Comparison of ENCODE assay signal across 12 mouse cellular contexts in the genomic region with DNA sequence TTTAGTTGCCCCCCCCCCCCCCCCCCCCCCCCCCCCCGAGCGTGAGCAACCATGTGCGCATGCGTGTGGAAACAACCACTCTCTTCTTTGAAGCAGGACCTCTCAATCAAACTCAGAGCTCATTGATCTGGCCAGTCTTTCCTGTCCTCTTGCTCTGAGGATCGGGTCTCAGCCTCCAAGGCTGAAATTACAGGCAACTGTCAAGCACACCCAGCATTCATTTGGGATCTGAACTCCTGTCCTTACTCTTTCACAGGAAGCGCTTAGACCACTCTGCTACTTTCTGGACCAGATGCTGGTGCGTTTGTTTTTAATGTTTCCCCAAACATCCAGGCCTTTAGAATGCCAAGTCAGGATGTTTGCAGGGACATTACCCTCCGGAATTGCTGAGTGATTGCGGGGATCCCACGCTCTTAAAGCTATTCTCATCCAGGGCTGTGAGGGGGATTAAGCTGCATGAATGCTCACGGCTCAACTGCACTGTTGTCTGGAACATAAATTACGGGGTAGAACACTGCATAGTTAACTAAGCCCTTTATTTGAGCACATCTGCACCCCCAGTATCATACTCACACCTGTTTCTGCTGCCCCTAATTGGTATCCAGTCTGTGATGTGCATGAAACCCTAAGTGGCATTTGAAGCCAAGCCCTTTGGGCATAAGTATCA.
DNase-seq lines count a peak whose midpoint lies in the region; ATAC-seq lines count a peak whose summit lies in the region.
"Had no signal": no experiment of that assay in that cellular context is flagged by ENCODE, and none has a peak within 500 bp of the region (broad histone marks: within the 10 kb centered on the region; RNA-seq: fewer than 3 reads in every experiment).

No protein-coding gene starts in this region.

- H3K4me1 ChIP-seq in lung, embryonic 16.5 days (replicated peaks; ENCODE audit: control insufficient read depth, insufficient read depth, low read length), result peaks cover 9% of the 10 kb centered on the region
- no peaks in the 10 kb centered on the region for H3K4me1 ChIP-seq in forebrain, embryonic 11.5 days (replicated peaks; ENCODE audit: control insufficient read depth, insufficient read depth, low read length)
- H3K4me1 ChIP-seq in neural tube, embryonic 14.5 days (ENCODE audit: control insufficient read depth, insufficient read depth, low read length), result peaks cover 3% of the 10 kb centered on the region; the same call in 1 of the 2 replicates
- H3K4me1 ChIP-seq in liver, embryonic 12.5 days, result peaks cover 17% of the 10 kb centered on the region

- peak overlapping the region; percentile 69 for H3K27ac ChIP-seq in lung, embryonic 16.5 days (ENCODE audit: low read length)
- peak overlapping the region; percentile 77 for H3K27ac ChIP-seq in forebrain, embryonic 11.5 days (ENCODE audit: low read depth, low read length)
- H3K27ac ChIP-seq in neural tube, embryonic 14.5 days (ENCODE audit: low read depth, low read length), result no peak overlapping the region
- H3K27ac ChIP-seq in liver, embryonic 12.5 days, result no peak overlapping the region
- H3K27ac ChIP-seq: hindbrain, postnatal 0 days; limb, embryonic 15.5 days had no signal

- 62% methylated on average over 9 of the region's 12 CpGs for WGBS in lung, embryonic 16.5 days
- WGBS in forebrain, embryonic 11.5 days, result 21% methylated on average over 8 of the region's 12 CpGs
- WGBS in neural tube, embryonic 14.5 days, result 26% methylated on average over 8 of the region's 12 CpGs
- WGBS in liver, embryonic 12.5 days (ENCODE audit: insufficient replicate concordance), result 72% methylated on average over 8 of the region's 12 CpGs

- no peaks in the 10 kb centered on the region for H3K27me3 ChIP-seq in lung, embryonic 16.5 days (ENCODE audit: control insufficient read depth, insufficient read depth, low read depth, low read length)
- no peaks in the 10 kb centered on the region for H3K27me3 ChIP-seq in forebrain, embryonic 11.5 days (ENCODE audit: control insufficient read depth, insufficient read depth, low read length)
- H3K27me3 ChIP-seq in neural tube, embryonic 14.5 days (ENCODE audit: control insufficient read depth, insufficient read depth, low read length), result no peaks in the 10 kb centered on the region
- no peaks in the 10 kb centered on the region for H3K27me3 ChIP-seq in liver, embryonic 12.5 days (replicated peaks)
- H3K27me3 ChIP-seq: limb, embryonic 15.5 days had no signal

- no peak for ATAC-seq in lung, embryonic 16.5 days (ENCODE audit: low read depth)
- peak; percentile 74 for ATAC-seq in forebrain, embryonic 11.5 days (replicated peaks; ENCODE audit: low FRiP score)
- peak; percentile 32; the same call in 1 of the 2 replicates for ATAC-seq in neural tube, embryonic 14.5 days (ENCODE audit: low read depth)
- no peak for ATAC-seq in liver, embryonic 12.5 days
- ATAC-seq: hindbrain, postnatal 0 days had no signal

- peaks cover 6% of the 10 kb centered on the region; the same call in 1 of the 2 replicates for H3K9me3 ChIP-seq in lung, embryonic 16.5 days (ENCODE audit: control insufficient read depth, low read length)
- H3K9me3 ChIP-seq in forebrain, embryonic 11.5 days (ENCODE audit: control insufficient read depth, low read length), result peaks cover 3% of the 10 kb centered on the region; the same call in 1 of the 2 replicates
- no peaks in the 10 kb centered on the region for H3K9me3 ChIP-seq in neural tube, embryonic 14.5 days (ENCODE audit: control insufficient read depth, low read length)
- no peaks in the 10 kb centered on the region for H3K9me3 ChIP-seq in liver, embryonic 12.5 days (replicated peaks)
- H3K9me3 ChIP-seq: limb, embryonic 15.5 days had no signal

- no peak overlapping the region for H3K4me3 ChIP-seq in lung, embryonic 16.5 days (ENCODE audit: low read length)
- peak overlapping the region; percentile 14; the same call in 1 of the 2 replicates for H3K4me3 ChIP-seq in forebrain, embryonic 11.5 days (ENCODE audit: low read depth, low read length)
- no peak overlapping the region for H3K4me3 ChIP-seq in neural tube, embryonic 14.5 days (ENCODE audit: low read depth, low read length)
- no peak overlapping the region for H3K4me3 ChIP-seq in liver, embryonic 12.5 days
- H3K4me3 ChIP-seq: limb, embryonic 15.5 days; myocyte had no signal

- peaks cover 9% of the 10 kb centered on the region; the same call in 1 of the 2 replicates for H3K36me3 ChIP-seq in lung, embryonic 16.5 days (ENCODE audit: control insufficient read depth, insufficient read depth, low read length)
- H3K36me3 ChIP-seq in forebrain, embryonic 11.5 days (ENCODE audit: control insufficient read depth, insufficient read depth, low read length), result no peaks in the 10 kb centered on the region; the same call in 1 of the 2 replicates
- H3K36me3 ChIP-seq in neural tube, embryonic 14.5 days (ENCODE audit: control insufficient read depth, insufficient read depth, low read length), result no peaks in the 10 kb centered on the region
- H3K36me3 ChIP-seq in liver, embryonic 12.5 days, result peaks cover 9% of the 10 kb centered on the region

- DNase-seq in lung, postnatal 36 days, result no peak
- DNase-seq in ZHBTc4 (ENCODE audit: low read depth, low spot score), result peak; percentile 94
- peak; percentile 56 for DNase-seq in forebrain, embryonic 11.5 days (ENCODE audit: low spot score)
- no peak for DNase-seq in embryo, embryonic 9.5 days (ENCODE audit: extremely low spot score)
- DNase-seq: cerebellum, postnatal 14 days; kidney, postnatal 25 days had no signal

- no peak overlapping the region for H3K4me2 ChIP-seq in lung, embryonic 16.5 days (ENCODE audit: low read depth, low read length)
- H3K4me2 ChIP-seq in forebrain, embryonic 11.5 days (ENCODE audit: low read depth, low read length, severe bottlenecking), result peak overlapping the region; percentile 32; the same call in 1 of the 2 replicates
- no peak overlapping the region for H3K4me2 ChIP-seq in neural tube, embryonic 14.5 days (ENCODE audit: low read depth, low read length)
- no peak overlapping the region for H3K4me2 ChIP-seq in liver, embryonic 12.5 days
- H3K4me2 ChIP-seq: limb, embryonic 15.5 days had no signal

- no peak overlapping the region for H3K9ac ChIP-seq in lung, embryonic 16.5 days (ENCODE audit: low read length)
- no peak overlapping the region for H3K9ac ChIP-seq in forebrain, embryonic 11.5 days (ENCODE audit: low read length)
- no peak overlapping the region for H3K9ac ChIP-seq in neural tube, embryonic 14.5 days (replicated peaks; ENCODE audit: low read depth, low read length)
- H3K9ac ChIP-seq in liver, embryonic 12.5 days, result no peak overlapping the region
- H3K9ac ChIP-seq: limb, embryonic 15.5 days had no signal

Comparison
In these comparisons a context has a peak if more than half of its experiments do, and no peak if none do; other contexts are left out.
1. ATAC-seq: peak in forebrain, embryonic 11.5 days (single experiment) and neural tube, embryonic 14.5 days (single experiment); none in lung, embryonic 16.5 days (single experiment) and liver, embryonic 12.5 days (single experiment).
2. H3K27ac ChIP-seq: peak in lung, embryonic 16.5 days (single experiment) and forebrain, embryonic 11.5 days (single experiment); none in neural tube, embryonic 14.5 days (single experiment) and liver, embryonic 12.5 days (single experiment).
3. DNase-seq: peak in ZHBTc4 (single experiment) and forebrain, embryonic 11.5 days (single experiment); none in lung, postnatal 36 days (single experiment) and embryo, embryonic 9.5 days (single experiment).